Mouse (Mus musculus): Measurements from ENCODE around the gene Rrm1. TPM values are rescaled to one million over a fixed set of nuclear protein-coding genes. Genes with fewer than 3 reads are reported as not detected.
"Not testable (repeated sequence)": the region's sequence is repeated elsewhere in the genome, so short reads cannot be mapped to it uniquely, and the experiment has no call there.

The Rrm1 gene
- total and polyA plus RNA-seq, 2 experiments from 2014 or later: 34.4 to 58.2 TPM

GRCm38 (mm10) chr7:102404118-102404517 lies 37.4 kb upstream of the Rrm1 start:
- Histone ChIP-seq H3K9ac (replicated peaks; ENCODE audit: low read depth, low read length) (no peak overlapping the region), H3K27me3 (ENCODE audit: control insufficient read depth, insufficient read depth, low read length) (no peaks in the 10 kb centered on the region), H3K4me2 (ENCODE audit: low read depth, low read length) (no peak overlapping the region), H3K4me1 (ENCODE audit: control insufficient read depth, insufficient read depth) (no peaks in the 10 kb centered on the region), H3K27ac (ENCODE audit: low read depth) (no peak overlapping the region), H3K4me3 (ENCODE audit: low read depth, low read length) (no peak overlapping the region), H3K36me3 (replicated peaks; ENCODE audit: control insufficient read depth, insufficient read depth, low read length) (no peaks in the 10 kb centered on the region), H3K9me3 (replicated peaks; ENCODE audit: control insufficient read depth, low read length) (no peaks in the 10 kb centered on the region)
- TF ChIP-seq CTCF (IDR thresholded peaks at IDR 0.05; ENCODE audit: low read depth) (no peak; the same call in 1 of the 2 replicates), EP300 (IDR thresholded peaks at IDR 0.05; ENCODE audit: low read depth) (no peak)
- no peak for ATAC-seq (ENCODE audit: insufficient read depth, low read depth)
- 91% methylated on average over 2 of the region's 2 CpGs for WGBS
- no peak for DNase-seq (ENCODE audit: low spot score)

GRCm38 (mm10) chr7:102407440-102407839 lies 34.1 kb upstream of the Rrm1 start:
- Histone ChIP-seq H3K36me3 (replicated peaks; ENCODE audit: control insufficient read depth, insufficient read depth, low read length) (no peaks in the 10 kb centered on the region; the same call in 1 of the 2 replicates), H3K27me3 (ENCODE audit: control insufficient read depth, insufficient read depth, low read length) (no peaks in the 10 kb centered on the region), H3K9me3 (replicated peaks; ENCODE audit: control insufficient read depth, low read length) (no peaks in the 10 kb centered on the region), H3K4me1 (ENCODE audit: control insufficient read depth, insufficient read depth) (no peaks in the 10 kb centered on the region), H3K4me2 (ENCODE audit: low read depth, low read length) (no peak overlapping the region), H3K9ac (replicated peaks; ENCODE audit: low read depth, low read length) (no peak overlapping the region), H3K27ac (ENCODE audit: low read depth) (no peak overlapping the region), H3K4me3 (ENCODE audit: low read depth, low read length) (no peak overlapping the region)
- no peak for TF ChIP-seq EP300 (IDR thresholded peaks at IDR 0.05; ENCODE audit: low read depth)
- TF ChIP-seq CTCF (IDR thresholded peaks at IDR 0.05; ENCODE audit: low read depth): no peak
- ATAC-seq (ENCODE audit: insufficient read depth, low read depth) (no peak), DNase-seq (ENCODE audit: low spot score) (no peak)

GRCm38 (mm10) chr7:102415272-102415671 lies 26.2 kb upstream of the Rrm1 start:
- H3K4me3 ChIP-seq (ENCODE audit: low read depth, low read length); ATAC-seq (ENCODE audit: insufficient read depth, low read depth); H3K9me3 ChIP-seq (replicated peaks; ENCODE audit: control insufficient read depth, low read length); DNase-seq (ENCODE audit: low spot score); H3K4me1 ChIP-seq (ENCODE audit: control insufficient read depth, insufficient read depth); H3K36me3 ChIP-seq (replicated peaks; ENCODE audit: control insufficient read depth, insufficient read depth, low read length); H3K9ac ChIP-seq (replicated peaks; ENCODE audit: low read depth, low read length); H3K27me3 ChIP-seq (ENCODE audit: control insufficient read depth, insufficient read depth, low read length); H3K27ac ChIP-seq (ENCODE audit: low read depth); H3K4me2 ChIP-seq (ENCODE audit: low read depth, low read length): not testable (repeated sequence)
- 94% methylated on average over 9 of the region's 9 CpGs for WGBS

GRCm38 (mm10) chr7:102415841-102416240 lies 25.7 kb upstream of the Rrm1 start:
- H3K4me2 ChIP-seq (ENCODE audit: low read depth, low read length): no peak overlapping the region
- no peak overlapping the region for H3K27ac ChIP-seq (ENCODE audit: low read depth)
- WGBS: 59% methylated on average over 6 of the region's 6 CpGs
- H3K4me3 ChIP-seq (ENCODE audit: low read depth, low read length): no peak overlapping the region
- H3K9ac ChIP-seq (replicated peaks; ENCODE audit: low read depth, low read length): no peak overlapping the region
- DNase-seq (ENCODE audit: low spot score): no peak
- ATAC-seq (ENCODE audit: insufficient read depth, low read depth): no peak
- no peaks in the 10 kb centered on the region for H3K27me3 ChIP-seq (ENCODE audit: control insufficient read depth, insufficient read depth, low read length)
- H3K9me3 ChIP-seq (replicated peaks; ENCODE audit: control insufficient read depth, low read length): no peaks in the 10 kb centered on the region
- no peaks in the 10 kb centered on the region for H3K4me1 ChIP-seq (ENCODE audit: control insufficient read depth, insufficient read depth)
- no peaks in the 10 kb centered on the region for H3K36me3 ChIP-seq (replicated peaks; ENCODE audit: control insufficient read depth, insufficient read depth, low read length)
- TF ChIP-seq EP300 (IDR thresholded peaks at IDR 0.05; ENCODE audit: low read depth) (no peak), CTCF (IDR thresholded peaks at IDR 0.05; ENCODE audit: low read depth) (no peak)

- H3K4me3 ChIP-seq (ENCODE audit: low read depth, low read length): no peak overlapping the region
- no peaks in the 10 kb centered on the region for H3K4me1 ChIP-seq (ENCODE audit: control insufficient read depth, insufficient read depth)
- ATAC-seq (ENCODE audit: insufficient read depth, low read depth) (peak; percentile 53; the same call in 1 of the 2 replicates), DNase-seq (ENCODE audit: low spot score) (peak; percentile 89)
- no peaks in the 10 kb centered on the region for H3K36me3 ChIP-seq (replicated peaks; ENCODE audit: control insufficient read depth, insufficient read depth, low read length)
- no peak overlapping the region for H3K9ac ChIP-seq (replicated peaks; ENCODE audit: low read depth, low read length)
- TF ChIP-seq EP300 (IDR thresholded peaks at IDR 0.05; ENCODE audit: low read depth) (no peak), CTCF (IDR thresholded peaks at IDR 0.05; ENCODE audit: low read depth) (peak; percentile 87)
- no peaks in the 10 kb centered on the region for H3K27me3 ChIP-seq (ENCODE audit: control insufficient read depth, insufficient read depth, low read length)
- H3K9me3 ChIP-seq (replicated peaks; ENCODE audit: control insufficient read depth, low read length): no peaks in the 10 kb centered on the region
- H3K27ac ChIP-seq (ENCODE audit: low read depth): no peak overlapping the region
- no peak overlapping the region for H3K4me2 ChIP-seq (ENCODE audit: low read depth, low read length)
- 4% methylated on average over 4 of the region's 4 CpGs for WGBS
Measured at GRCm38 (mm10) chr7:102417398-102417797, 24.1 kb upstream of the Rrm1 start.

GRCm38 (mm10) chr7:102422036-102422435 lies 19.5 kb upstream of the Rrm1 start:
- DNase-seq (ENCODE audit: low spot score) (no peak), ATAC-seq (ENCODE audit: insufficient read depth, low read depth) (no peak)
- Histone ChIP-seq H3K9me3 (replicated peaks; ENCODE audit: control insufficient read depth, low read length) (no peaks in the 10 kb centered on the region), H3K27ac (ENCODE audit: low read depth) (no peak overlapping the region), H3K36me3 (replicated peaks; ENCODE audit: control insufficient read depth, insufficient read depth, low read length) (no peaks in the 10 kb centered on the region), H3K4me2 (ENCODE audit: low read depth, low read length) (no peak overlapping the region), H3K4me3 (ENCODE audit: low read depth, low read length) (no peak overlapping the region), H3K4me1 (ENCODE audit: control insufficient read depth, insufficient read depth) (no peaks in the 10 kb centered on the region), H3K27me3 (ENCODE audit: control insufficient read depth, insufficient read depth, low read length) (0 out of 2 replicates have a peak, but pooled peaks cover 3% of the 10 kb centered on the region), H3K9ac (replicated peaks; ENCODE audit: low read depth, low read length) (no peak overlapping the region)
- 90% methylated on average over 2 of the region's 2 CpGs for WGBS
- TF ChIP-seq CTCF (IDR thresholded peaks at IDR 0.05; ENCODE audit: low read depth): no peak
- TF ChIP-seq EP300 (IDR thresholded peaks at IDR 0.05; ENCODE audit: low read depth): no peak

Data from heart, postnatal 0 days (tissue).